Mouse (Mus musculus) MEL (cell line): ENCODE measurements at regions not wholly inside any gene's neighbourhood (a gene's known extent, or its start where the extent isn't known, plus 50 kb on each side); places are given as distances from the start of the nearest gene placed in this dataset.

ENCODE experiments used
- DNase-seq: peaks from one replicate; pipeline ENCODE4 v3.0.0; 2011; ENCODE audit warnings: low read depth, low spot score
- H3K27ac ChIP-seq: 2 replicates; pipeline ENCODE4 v1.5.1; 2012; ENCODE audit warnings: low read depth, mild to moderate bottlenecking, control low read depth, low read length, moderate library complexity; ENCODE audit not compliant: control insufficient read depth
- H3K27me3 ChIP-seq, 2 experiments: fragments of 150-350 bp in 1 of 2; sonication (generic) in 1 of 2; 2 replicates each; pipeline ENCODE4 v1.6.1; 2012; ENCODE audit warnings: low read length in 2 of 2, mild to moderate bottlenecking in 2 of 2, improper control_type of control experiment in 1 of 2, moderate library complexity in 1 of 2; ENCODE audit not compliant: insufficient read depth in 2 of 2, control insufficient read depth in 1 of 2
- H3K36me3 ChIP-seq, 2 experiments: 2 replicates each; pipeline ENCODE4 v1.6.1; 2012 to 2014; ENCODE audit warnings: low read length in 2 of 2, improper control_type of control experiment in 1 of 2, inconsistent platforms in 1 of 2, mild to moderate bottlenecking in 1 of 2; ENCODE audit not compliant: insufficient read depth in 2 of 2, control insufficient read depth in 1 of 2
- H3K4me1 ChIP-seq, 2 experiments: fragments of 150-350 bp in 1 of 2; sonication (generic) in 1 of 2; 2 replicates each; pipeline ENCODE4 v1.6.1; 2012; ENCODE audit warnings: low read length in 2 of 2, improper control_type of control experiment in 1 of 2, mild to moderate bottlenecking in 1 of 2; ENCODE audit not compliant: insufficient read depth in 2 of 2, control insufficient read depth in 1 of 2
- H3K4me3 ChIP-seq, 2 experiments: fragments of 150-350 bp in 1 of 2; sonication (generic) in 1 of 2; 2 replicates each; pipeline ENCODE4 v1.5.1; 2012; ENCODE audit warnings: low read depth in 2 of 2, low read length in 2 of 2, mild to moderate bottlenecking in 2 of 2, moderate library complexity in 2 of 2, control low read depth in 1 of 2, improper control_type of control experiment in 1 of 2; ENCODE audit not compliant: control insufficient read depth in 1 of 2, insufficient read depth in 1 of 2
- H3K79me2 ChIP-seq: 2 replicates; pipeline ENCODE4 v1.6.1; 2012; ENCODE audit warnings: mild to moderate bottlenecking, low read length, moderate library complexity; ENCODE audit not compliant: control insufficient read depth, poor library complexity, insufficient read depth
- H3K9ac ChIP-seq: 2 replicates; pipeline ENCODE4 v1.6.1; 2012; ENCODE audit warnings: low read depth, mild to moderate bottlenecking, control low read depth, low read length, moderate library complexity; ENCODE audit not compliant: control insufficient read depth, poor library complexity, severe bottlenecking
- H3K9me3 ChIP-seq: fragments of 150-350 bp; sonication (generic); replicated peaks from 2 replicates; pipeline ENCODE4 v1.6.1; 2012; ENCODE audit warnings: mild to moderate bottlenecking, low read length, improper control_type of control experiment, moderate library complexity; ENCODE audit not compliant: insufficient read depth
- BHLHE40 ChIP-seq: IDR thresholded peaks from 2 replicates; pipeline ENCODE4 v1.6.1; 2012; ENCODE audit warnings: low read depth, mild to moderate bottlenecking, inconsistent platforms, low read length, improper control_type of control experiment, borderline replicate concordance
- CHD1 ChIP-seq: IDR thresholded peaks from 2 replicates; pipeline ENCODE4 v1.6.1; 2012; ENCODE audit warnings: low read depth, mild to moderate bottlenecking, inconsistent platforms, low read length, improper control_type of control experiment
- E2F4 ChIP-seq: IDR thresholded peaks from 2 replicates; pipeline ENCODE4 v1.6.1; 2011; ENCODE audit warnings: low read depth, low read length, improper control_type of control experiment, borderline replicate concordance
- GATA1 ChIP-seq: IDR thresholded peaks from 2 replicates; pipeline ENCODE4 v1.6.1; 2011; ENCODE audit warnings: low read depth, low read length, improper control_type of control experiment
- HCFC1 ChIP-seq: IDR thresholded peaks from 2 replicates; pipeline ENCODE4 v1.6.1; 2012; ENCODE audit warnings: low read depth, mild to moderate bottlenecking, inconsistent platforms, low read length, improper control_type of control experiment, moderate library complexity
- JUND ChIP-seq: IDR thresholded peaks from 2 replicates; pipeline ENCODE4 v1.6.1; 2011; ENCODE audit warnings: low read depth, mild to moderate bottlenecking, improper control_type of control experiment, low read length
- MAFK ChIP-seq: IDR thresholded peaks from 2 replicates; pipeline ENCODE4 v1.6.1; 2011; ENCODE audit warnings: low read depth, mild to moderate bottlenecking, low read length, improper control_type of control experiment, borderline replicate concordance
- MAX ChIP-seq: IDR thresholded peaks from 2 replicates; pipeline ENCODE4 v1.6.1; 2011; ENCODE audit warnings: low read length, improper control_type of control experiment
- MEF2A ChIP-seq: IDR thresholded peaks from 2 replicates; pipeline ENCODE4 v1.6.1; 2014; ENCODE audit warnings: low read depth, mild to moderate bottlenecking, inconsistent platforms, low read length, improper control_type of control experiment; ENCODE audit not compliant: poor library complexity, insufficient replicate concordance, severe bottlenecking; ENCODE audit errors: extremely low read depth
- MXI1 ChIP-seq: IDR thresholded peaks from 2 replicates; pipeline ENCODE4 v1.6.1; 2011; ENCODE audit warnings: mild to moderate bottlenecking, low read depth, low read length, improper control_type of control experiment
- MYC ChIP-seq: IDR thresholded peaks from 2 replicates; pipeline ENCODE4 v1.6.1; 2011; ENCODE audit warnings: low read depth, mild to moderate bottlenecking, low read length, improper control_type of control experiment, moderate library complexity
- NELFE ChIP-seq: IDR thresholded peaks from 2 replicates; pipeline ENCODE4 v1.6.1; 2011; ENCODE audit warnings: low read depth, low read length, improper control_type of control experiment
- NRF1 ChIP-seq: IDR thresholded peaks from 2 replicates; pipeline ENCODE4 v1.6.1; 2014; ENCODE audit warnings: low read depth, mild to moderate bottlenecking, inconsistent platforms, low read length, improper control_type of control experiment, moderate library complexity; ENCODE audit not compliant: poor library complexity, insufficient read depth, severe bottlenecking
- POLR2AphosphoS5 ChIP-seq: IDR thresholded peaks from 2 replicates; pipeline ENCODE4 v1.6.1; 2012; ENCODE audit warnings: low read depth, borderline replicate concordance, mild to moderate bottlenecking, inconsistent platforms, low read length, moderate library complexity, mixed read lengths
- RCOR1 ChIP-seq: IDR thresholded peaks from 2 replicates; pipeline ENCODE4 v1.6.1; 2012; ENCODE audit warnings: low read depth, mild to moderate bottlenecking, inconsistent platforms, low read length, improper control_type of control experiment
- SIN3A ChIP-seq: IDR thresholded peaks from 2 replicates; pipeline ENCODE4 v1.6.1; 2012; ENCODE audit warnings: low read length, improper control_type of control experiment, inconsistent platforms
- SMC3 ChIP-seq: IDR thresholded peaks from 2 replicates; pipeline ENCODE4 v1.6.1; 2011; ENCODE audit warnings: low read depth, low read length, improper control_type of control experiment
- UBTF ChIP-seq: IDR thresholded peaks from 2 replicates; pipeline ENCODE4 v1.6.1; 2012; ENCODE audit warnings: low read depth, mild to moderate bottlenecking, inconsistent platforms, low read length, improper control_type of control experiment, moderate library complexity, borderline replicate concordance; ENCODE audit not compliant: insufficient read depth
- USF2 ChIP-seq, 2 experiments: IDR thresholded peaks; 2 replicates each; pipeline ENCODE4 v1.6.1; 2011 to 2012; ENCODE audit warnings: improper control_type of control experiment in 2 of 2, low read length in 2 of 2, borderline replicate concordance in 1 of 2, inconsistent platforms in 1 of 2, low read depth in 1 of 2, mild to moderate bottlenecking in 1 of 2; ENCODE audit not compliant: insufficient read depth in 1 of 2
- ZKSCAN1 ChIP-seq: IDR thresholded peaks from 2 replicates; pipeline ENCODE4 v1.6.1; 2012; ENCODE audit warnings: low read depth, mild to moderate bottlenecking, inconsistent platforms, low read length, improper control_type of control experiment, moderate library complexity
- ZMIZ1 ChIP-seq: IDR thresholded peaks from 2 replicates; pipeline ENCODE4 v1.6.1; 2012; ENCODE audit warnings: low read depth, mild to moderate bottlenecking, inconsistent platforms, low read length, improper control_type of control experiment, moderate library complexity

DNA sequence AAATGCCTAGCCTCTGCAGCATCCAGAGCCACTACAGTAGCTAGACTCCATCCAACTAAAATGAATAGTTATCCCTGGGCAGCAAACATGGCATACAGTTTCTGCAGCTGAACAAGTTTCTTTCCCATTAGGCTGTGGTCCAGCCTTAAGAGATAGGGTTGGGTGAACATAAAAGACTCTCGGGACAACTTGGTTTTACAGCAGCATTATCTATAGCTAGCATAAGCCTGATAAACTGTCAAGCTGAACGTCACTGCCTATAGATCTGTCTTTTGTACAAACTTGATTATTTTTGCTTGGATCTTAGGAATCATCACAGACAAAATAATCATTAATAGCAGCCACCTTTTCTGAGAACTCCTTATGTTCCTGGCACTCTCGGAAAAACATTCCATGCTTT, 169.8 kb upstream of the Acvr2a start:
- no peak for DNase-seq
- TF ChIP-seq ZMIZ1 (no peak), USF2 (IDR thresholded peaks at IDR 0.05; ENCODE audit: borderline replicate concordance in 1 of 2, insufficient read depth in 1 of 2, low read depth in 1 of 2, low read length in 2 of 2) (no peak), JUND (no peak), MAFK (no peak), MXI1 (no peak), UBTF (no peak), CHD1 (no peak), MYC (no peak), BHLHE40 (no peak), SMC3 (no peak), E2F4 (no peak), SIN3A (no peak), HCFC1 (no peak), MAX (no peak), MEF2A (no peak), NELFE (no peak), GATA1 (no peak), ZKSCAN1 (no peak), POLR2AphosphoS5 (no peak), NRF1 (no peak)
- H3K4me3 ChIP-seq = no peak overlapping the region
- H3K4me1 ChIP-seq = no peaks in the 10 kb centered on the region
- no peaks in the 10 kb centered on the region for H3K79me2 ChIP-seq
- no peak overlapping the region for H3K27ac ChIP-seq
- no peaks in the 10 kb centered on the region; a peak in 1 of 4 replicates for H3K27me3 ChIP-seq
- no peaks in the 10 kb centered on the region for H3K9me3 ChIP-seq
- no peak overlapping the region for H3K9ac ChIP-seq
- H3K36me3 ChIP-seq = no peaks in the 10 kb centered on the region

GRCm38 (mm10) chr2:48650281-48650680, 163.6 kb upstream of the Acvr2a start:
- DNase-seq = no peak
- Histone ChIP-seq H3K27ac (no peak overlapping the region), H3K79me2 (no peaks in the 10 kb centered on the region), H3K4me1 (no peaks in the 10 kb centered on the region), H3K36me3 (no peaks in the 10 kb centered on the region), H3K9ac (no peak overlapping the region), H3K9me3 (no peaks in the 10 kb centered on the region), H3K27me3 (no peaks in the 10 kb centered on the region; a peak in 1 of 4 replicates), H3K4me3 (no peak overlapping the region)
- TF ChIP-seq RCOR1 = no peak
- TF ChIP-seq MEF2A = no peak
- no peak for TF ChIP-seq NELFE
